Mouse (Mus musculus): ENCODE measurements around the gene Plk2. TPM values are rescaled to one million over a fixed set of nuclear protein-coding genes. Genes with fewer than 3 reads are reported as not detected.

Plk2 gene
- polyA plus RNA-seq (2017; shearing (Covaris generic)), result 2.3 TPM

DNA sequence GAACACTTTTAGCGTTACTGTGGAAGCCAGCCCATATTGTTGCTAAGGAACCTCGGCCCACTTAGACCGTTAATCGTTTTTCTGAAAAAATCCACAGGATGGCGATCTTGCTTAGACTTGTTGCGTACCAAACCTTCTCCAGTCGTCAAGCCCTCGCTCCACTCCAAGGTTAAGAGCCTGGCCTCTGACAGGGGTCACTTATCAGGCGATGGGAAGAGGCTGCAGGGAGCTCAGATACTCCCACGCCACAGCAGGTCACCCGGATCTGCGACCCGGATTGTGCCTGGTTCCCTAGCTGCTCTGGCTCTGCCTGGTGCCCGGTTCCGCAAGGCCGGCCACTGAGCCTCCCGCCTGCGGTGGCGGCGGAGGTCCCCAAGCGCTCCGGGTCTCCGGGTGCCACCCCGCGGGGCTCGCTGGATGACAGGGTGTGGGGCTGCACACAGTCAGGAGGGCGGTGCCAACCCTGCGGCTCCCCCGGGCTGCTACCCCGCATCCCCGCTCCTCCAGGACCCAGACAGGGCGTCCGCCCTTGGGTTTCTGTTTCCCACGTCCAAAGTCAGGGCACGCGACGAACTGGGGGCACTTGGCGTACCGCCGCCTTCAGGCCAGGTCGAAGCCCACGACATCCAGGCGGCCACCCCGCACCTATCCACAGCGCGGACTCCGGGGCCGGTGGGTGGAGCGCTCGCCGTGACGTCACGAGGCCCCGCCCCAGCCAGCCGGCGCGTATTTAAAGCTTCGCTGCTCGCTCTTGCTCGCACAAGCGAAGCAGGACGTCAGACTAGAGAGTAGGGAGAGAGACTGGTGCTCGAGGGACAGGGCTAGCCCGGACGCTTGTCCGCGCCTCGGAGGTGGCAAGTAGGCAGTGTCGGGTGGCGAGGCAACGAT, at the start of gene Plk2:
Plk2 (plus strand) TSS at position 756 of the 888 bp plus-strand sequence.

DNA sequence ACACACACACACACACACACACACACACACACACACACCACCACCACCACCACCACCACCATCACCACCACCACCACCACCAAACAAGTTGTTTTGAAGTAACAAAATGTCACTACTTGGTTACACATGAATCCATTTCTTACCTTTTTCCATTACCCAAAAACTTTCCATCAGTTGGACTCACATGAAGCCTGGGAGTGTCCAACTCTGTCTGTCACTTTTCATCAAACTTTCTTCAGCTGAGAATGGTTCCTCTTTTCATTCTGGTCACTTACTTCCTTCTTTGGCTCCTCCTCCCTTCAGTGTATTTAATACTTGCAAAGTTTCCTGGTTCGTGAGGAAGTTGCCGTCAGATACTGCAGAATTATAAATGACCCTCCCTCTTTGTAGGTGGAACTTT, 37.9 kb upstream of the Plk2 start, which contains the start of gene Gapt:
Gapt (minus strand) TSS at position 259 of the 400 bp plus-strand sequence.

Other genes starting within 250 kb of the Plk2 start
- not detected for gene Rab3c, start 114.0 kb upstream of the Plk2 start, polyA plus RNA-seq (2017; shearing (Covaris generic))
- 0.20 TPM for gene Gapt, start 37.8 kb upstream of the Plk2 start, polyA plus RNA-seq (2017; shearing (Covaris generic))

Measured in inflammation-experienced regulatory T-cells, adult 16 weeks (primary cell).